22 mouse cellular contexts compared by ENCODE assay signal in genomic region chr13:112005421-112005820, GRCm38 (mm10).
DNase-seq lines count a peak whose midpoint lies in the region; ATAC-seq lines count a peak whose summit lies in the region.
"Had no signal": no experiment of that assay in that cellular context is flagged by ENCODE, and none has a peak within 500 bp of the region (broad histone marks: within the 10 kb centered on the region; RNA-seq: fewer than 3 reads in every experiment).

No protein-coding gene starts in this region.

- H3K27me3 ChIP-seq in forebrain, embryonic 11.5 days (ENCODE audit: control insufficient read depth, insufficient read depth, low read length) = no peaks in the 10 kb centered on the region
- no peaks in the 10 kb centered on the region for H3K27me3 ChIP-seq in forebrain, embryonic 12.5 days
- no peaks in the 10 kb centered on the region for H3K27me3 ChIP-seq in lung, embryonic 16.5 days (ENCODE audit: control insufficient read depth, insufficient read depth, low read depth, low read length)
- H3K27me3 ChIP-seq: forebrain, embryonic 15.5 days; heart, embryonic 12.5 days; heart, embryonic 15.5 days had no signal

- no peaks in the 10 kb centered on the region for H3K36me3 ChIP-seq in forebrain, embryonic 11.5 days (ENCODE audit: control insufficient read depth, insufficient read depth, low read length)
- H3K36me3 ChIP-seq in forebrain, embryonic 12.5 days (replicated peaks) = no peaks in the 10 kb centered on the region
- no peaks in the 10 kb centered on the region for H3K36me3 ChIP-seq in lung, embryonic 16.5 days (ENCODE audit: control insufficient read depth, insufficient read depth, low read length)
- H3K36me3 ChIP-seq: forebrain, embryonic 10.5 days; forebrain, embryonic 15.5 days; heart, embryonic 12.5 days; heart, embryonic 15.5 days had no signal

- H3K9me3 ChIP-seq in forebrain, embryonic 11.5 days (ENCODE audit: control insufficient read depth, low read length) = no peaks in the 10 kb centered on the region
- H3K9me3 ChIP-seq in forebrain, embryonic 12.5 days = no peaks in the 10 kb centered on the region
- 0 out of 2 replicates have a peak, but pooled peaks cover 4% of the 10 kb centered on the region for H3K9me3 ChIP-seq in lung, embryonic 16.5 days (ENCODE audit: control insufficient read depth, low read length)
- H3K9me3 ChIP-seq: forebrain, embryonic 10.5 days; forebrain, embryonic 15.5 days; heart, embryonic 15.5 days had no signal

- WGBS in forebrain, embryonic 11.5 days = 88% methylated on average over 8 of the region's 8 CpGs
- 88% methylated on average over 8 of the region's 8 CpGs for WGBS in forebrain, embryonic 12.5 days
- 50% methylated on average over 8 of the region's 8 CpGs for WGBS in lung, embryonic 16.5 days

- no peak for ATAC-seq in forebrain, embryonic 11.5 days (replicated peaks; ENCODE audit: low FRiP score)
- no peak for ATAC-seq in forebrain, embryonic 12.5 days (ENCODE audit: low FRiP score)
- ATAC-seq in lung, embryonic 16.5 days (ENCODE audit: low read depth) = peak; percentile 13; the same call in 1 of the 2 replicates
- ATAC-seq: activated CD4-positive, CD25-positive, alpha-beta regulatory T cell, adult 4 months; forebrain, embryonic 15.5 days; hindbrain, postnatal 0 days had no signal

- DNase-seq in forebrain, embryonic 11.5 days (ENCODE audit: low spot score) = peak; percentile 14
- no peak for DNase-seq in lung, postnatal 25 days (ENCODE audit: low spot score)
- peak; percentile 43 for DNase-seq in lung, postnatal 36 days
- no peak for DNase-seq in thymus, postnatal 25 days
- DNase-seq: adrenal gland, adult 8-10 months; adrenal gland, postnatal 25 days; cerebellum, adult 11-12 months; cerebellum, adult 8-10 months; cerebellum, postnatal 14 days; gastrocnemius, postnatal 25 days; heart, adult 18-20 months; heart, postnatal 10 days; heart, postnatal 4 days had no signal

- H3K4me2 ChIP-seq in forebrain, embryonic 11.5 days (ENCODE audit: low read depth, low read length, severe bottlenecking) = no peak overlapping the region
- no peak overlapping the region for H3K4me2 ChIP-seq in forebrain, embryonic 12.5 days
- no peak overlapping the region for H3K4me2 ChIP-seq in lung, embryonic 16.5 days (ENCODE audit: low read depth, low read length)
- H3K4me2 ChIP-seq: forebrain, embryonic 15.5 days; heart, embryonic 12.5 days; heart, embryonic 15.5 days; hindbrain, embryonic 14.5 days had no signal

- peaks cover 8% of the 10 kb centered on the region; the same call in 1 of the 2 replicates for H3K4me1 ChIP-seq in forebrain, embryonic 11.5 days (replicated peaks; ENCODE audit: control insufficient read depth, insufficient read depth, low read length)
- peaks cover 14% of the 10 kb centered on the region for H3K4me1 ChIP-seq in forebrain, embryonic 12.5 days
- H3K4me1 ChIP-seq in lung, embryonic 16.5 days (replicated peaks; ENCODE audit: control insufficient read depth, insufficient read depth, low read length) = peaks cover 40% of the 10 kb centered on the region

- H3K27ac ChIP-seq in forebrain, embryonic 11.5 days (ENCODE audit: low read depth, low read length) = no peak overlapping the region
- no peak overlapping the region for H3K27ac ChIP-seq in forebrain, embryonic 12.5 days
- peak overlapping the region; percentile 60 for H3K27ac ChIP-seq in lung, embryonic 16.5 days (ENCODE audit: low read length)
- H3K27ac ChIP-seq: forebrain, embryonic 10.5 days; forebrain, embryonic 15.5 days; heart, embryonic 15.5 days; hindbrain, embryonic 14.5 days; hindbrain, postnatal 0 days had no signal

- no peak overlapping the region for H3K4me3 ChIP-seq in forebrain, embryonic 11.5 days (ENCODE audit: low read depth, low read length)
- no peak overlapping the region for H3K4me3 ChIP-seq in forebrain, embryonic 12.5 days (replicated peaks)
- H3K4me3 ChIP-seq in lung, embryonic 16.5 days (ENCODE audit: low read length) = no peak overlapping the region
- H3K4me3 ChIP-seq: forebrain, embryonic 10.5 days; forebrain, embryonic 15.5 days; heart, embryonic 12.5 days; heart, embryonic 15.5 days had no signal

- H3K9ac ChIP-seq in forebrain, embryonic 11.5 days (ENCODE audit: low read length) = no peak overlapping the region
- no peak overlapping the region for H3K9ac ChIP-seq in forebrain, embryonic 12.5 days
- H3K9ac ChIP-seq in lung, embryonic 16.5 days (ENCODE audit: low read length) = no peak overlapping the region
- H3K9ac ChIP-seq: forebrain, embryonic 15.5 days; heart, embryonic 12.5 days; heart, embryonic 15.5 days; hindbrain, embryonic 14.5 days had no signal

Comparison
In these comparisons a context has a peak if more than half of its experiments do, and no peak if none do; other contexts are left out.
1. DNase-seq: peak in forebrain, embryonic 11.5 days (single experiment) and lung, postnatal 36 days (single experiment); none in lung, postnatal 25 days (single experiment) and thymus, postnatal 25 days (single experiment).